Mouse (Mus musculus): Measurements from ENCODE around the gene Rac1.

DNA sequence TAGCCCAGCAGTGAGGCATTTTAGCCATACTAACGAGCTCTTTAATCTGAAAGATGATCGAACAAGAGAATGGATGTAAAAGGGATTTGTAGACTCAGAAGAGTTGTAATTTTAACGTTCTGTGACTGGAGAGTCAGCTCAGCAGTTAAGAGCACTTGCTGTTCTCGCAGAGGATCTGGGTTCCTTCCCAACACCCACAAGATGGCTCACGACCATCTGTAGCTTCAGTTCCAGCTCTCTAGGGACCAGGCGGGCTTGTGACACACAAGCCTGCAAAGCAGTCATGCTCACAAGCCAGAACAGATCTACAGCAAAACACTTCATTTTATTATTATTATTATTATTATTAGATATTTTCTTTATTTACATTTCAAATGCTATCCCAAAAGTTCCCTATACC is 25.1 kb upstream of the Rac1 start:
- TF ChIP-seq CTCF (IDR thresholded peaks at IDR 0.05; ENCODE audit: insufficient read depth, low read length): no peak
- TF ChIP-seq POLR2A (IDR thresholded peaks at IDR 0.05; ENCODE audit: borderline replicate concordance, extremely low read depth, low read depth, low read length): no peak
